Mouse (Mus musculus) urinary bladder, postnatal 36 days (tissue): ENCODE results near the gene Rnf43.

Source experiments
- DNase-seq, 2 experiments: peaks; one replicate each; pipeline ENCODE4 v3.0.0; 2022; ENCODE audit warnings: low spot score in 2 of 2, mixed read lengths in 1 of 2

The Rnf43 gene

DNA sequence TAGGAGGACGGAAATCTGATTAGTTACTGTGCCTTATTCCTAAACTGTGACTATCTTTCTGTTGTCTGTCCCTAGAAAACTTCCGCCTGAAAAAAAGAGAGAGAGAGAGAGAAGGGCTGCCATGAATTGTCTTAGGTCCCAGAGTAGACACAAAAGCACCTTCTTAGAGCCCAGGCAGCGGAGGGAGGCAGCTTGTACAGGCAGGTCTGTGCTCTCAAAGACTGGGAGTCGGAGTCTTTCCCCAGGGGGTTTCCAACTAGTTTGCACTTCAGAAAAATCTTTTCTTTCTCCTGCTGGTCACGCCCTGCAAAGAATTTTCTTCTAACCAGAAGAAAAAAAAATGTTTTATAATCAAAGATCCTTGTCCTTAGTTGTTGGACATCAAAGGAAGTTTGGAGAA is 15.2 kb downstream of the Rnf43 start:
- DNase-seq = no peak

DNA sequence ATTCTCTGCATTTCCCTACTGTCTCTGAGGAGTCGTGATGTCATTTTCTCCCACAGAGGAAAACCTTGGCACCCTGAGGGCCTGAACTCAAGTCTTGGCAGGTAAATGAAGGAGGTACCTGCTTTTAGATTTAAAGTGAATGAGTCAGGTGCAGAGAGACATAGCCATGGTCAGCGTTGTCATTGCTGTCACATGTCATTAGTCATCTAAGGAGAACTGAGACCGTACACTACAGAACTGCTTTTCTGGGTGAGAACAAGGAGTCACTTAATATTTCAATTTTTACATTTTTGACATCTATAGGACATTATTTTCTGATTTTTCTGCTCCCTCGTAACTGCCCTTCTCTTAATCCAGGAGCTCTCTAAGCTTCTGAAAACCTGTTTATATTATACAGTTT is 16.0 kb downstream of the Rnf43 start:
- no peak for DNase-seq

DNA sequence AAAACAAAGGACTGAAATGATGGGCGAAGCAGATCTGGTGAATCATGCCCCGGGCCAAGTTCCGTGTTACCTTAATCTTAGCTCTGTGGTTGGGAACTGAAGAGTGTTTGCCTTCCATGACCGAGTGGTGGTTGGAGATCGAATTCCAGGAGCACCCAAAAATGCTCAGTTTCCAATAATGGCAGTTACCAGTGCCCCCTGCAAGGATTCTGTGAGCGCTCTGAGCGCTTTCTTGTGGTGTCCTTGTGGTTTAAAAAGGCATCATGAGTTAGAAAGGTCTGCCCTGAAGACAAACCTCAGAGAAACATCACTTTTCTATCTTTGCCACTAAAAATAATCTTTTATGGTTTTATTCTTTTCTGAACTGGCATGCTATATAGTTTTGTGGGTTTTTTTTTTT is 16.5 kb downstream of the Rnf43 start:
- DNase-seq = no peak

DNA sequence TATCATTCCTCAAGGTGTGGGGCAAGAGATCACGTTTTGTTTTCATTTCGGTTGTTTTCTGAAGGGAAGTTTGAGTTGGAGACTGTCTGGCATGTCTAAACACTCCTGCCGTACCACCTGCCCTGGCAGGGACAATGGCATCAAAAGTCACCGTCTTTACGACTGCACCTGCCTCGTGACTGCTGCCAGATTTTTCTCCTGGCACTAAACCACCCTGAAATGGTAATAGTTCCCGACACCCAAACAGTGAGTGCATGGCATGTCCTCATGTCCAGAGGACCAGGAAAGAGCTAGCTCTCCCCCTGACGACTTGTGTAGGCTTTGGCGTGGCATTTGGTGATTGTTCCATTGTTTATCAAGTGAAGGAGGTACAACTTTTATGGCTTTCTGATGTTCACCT is 18.3 kb downstream of the Rnf43 start:
- DNase-seq = no peak

DNA sequence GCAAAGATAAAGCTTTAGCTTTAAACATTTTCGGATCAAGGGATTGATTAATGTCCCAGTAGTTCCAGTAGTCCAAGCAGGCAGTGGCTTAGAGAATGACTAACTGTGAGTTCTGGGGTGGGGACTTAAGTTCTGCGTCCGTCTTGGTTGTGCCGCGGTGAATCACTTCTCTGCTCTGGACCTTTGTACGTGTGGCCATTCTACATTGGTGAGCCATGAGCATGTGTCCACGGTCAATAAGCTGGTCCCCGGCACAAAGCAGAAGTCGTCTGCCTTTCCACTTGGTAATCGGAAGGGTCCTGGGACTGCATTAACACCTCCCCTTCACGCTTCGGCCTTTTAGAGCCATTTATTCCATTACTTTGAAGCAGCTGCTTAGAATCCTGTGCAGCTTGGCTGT is 19.6 kb downstream of the Rnf43 start:
- no peak for DNase-seq

DNA sequence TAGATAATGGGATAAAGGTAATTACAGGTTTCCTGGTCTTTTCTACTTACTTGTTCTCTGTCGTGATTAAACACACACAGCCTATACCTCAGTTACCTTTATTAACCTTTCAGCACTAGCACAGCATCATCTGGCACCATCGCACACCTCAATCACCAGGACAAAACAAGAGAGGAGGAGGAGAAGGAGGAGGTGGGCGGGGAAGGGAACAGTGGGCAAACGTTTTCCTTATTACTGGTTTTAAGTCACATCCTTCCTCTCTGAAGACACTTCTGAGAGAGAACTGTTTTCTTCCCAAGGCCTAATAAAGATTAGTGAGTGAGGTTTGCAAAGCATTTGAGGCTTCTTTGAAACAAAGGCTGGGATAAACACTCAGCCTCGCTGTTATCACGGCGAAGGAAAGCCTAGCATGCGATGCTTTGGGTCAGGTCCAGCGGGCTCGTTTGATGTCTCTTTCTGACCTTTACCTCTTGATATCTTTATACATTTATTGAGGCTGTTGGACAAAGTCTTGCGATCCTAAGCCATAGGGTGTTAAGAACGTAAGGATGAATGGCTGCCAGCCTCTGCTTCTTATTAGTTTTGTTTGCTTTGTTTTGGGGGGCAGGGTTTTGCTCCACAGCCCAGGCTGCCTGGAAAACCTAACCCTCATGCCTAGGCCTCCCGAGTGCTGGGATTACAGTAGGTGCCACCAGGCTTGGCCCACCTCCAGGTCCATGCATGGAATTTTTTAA is 20.5 kb downstream of the Rnf43 start:
- DNase-seq = no peak

DNA sequence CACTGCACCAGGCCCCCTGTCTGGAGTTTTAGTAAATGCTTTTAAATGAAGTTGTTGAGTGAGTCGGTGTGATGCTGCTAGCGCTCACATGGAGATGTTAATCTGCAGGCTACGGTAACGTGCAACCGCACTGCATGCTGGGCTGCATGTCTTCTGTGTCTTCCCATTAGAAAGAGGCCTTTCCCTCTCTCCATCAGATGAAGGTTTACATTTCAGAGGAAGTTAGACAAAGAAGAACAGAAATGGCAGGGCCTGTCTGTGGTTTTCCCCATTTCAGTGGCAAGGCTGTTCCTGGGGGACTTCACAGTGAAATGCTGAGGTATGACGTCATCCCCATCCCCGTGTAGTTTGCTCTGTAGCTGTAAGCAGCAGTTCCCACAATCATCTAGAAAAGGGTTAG is 23.9 kb downstream of the Rnf43 start:
- no peak for DNase-seq

DNA sequence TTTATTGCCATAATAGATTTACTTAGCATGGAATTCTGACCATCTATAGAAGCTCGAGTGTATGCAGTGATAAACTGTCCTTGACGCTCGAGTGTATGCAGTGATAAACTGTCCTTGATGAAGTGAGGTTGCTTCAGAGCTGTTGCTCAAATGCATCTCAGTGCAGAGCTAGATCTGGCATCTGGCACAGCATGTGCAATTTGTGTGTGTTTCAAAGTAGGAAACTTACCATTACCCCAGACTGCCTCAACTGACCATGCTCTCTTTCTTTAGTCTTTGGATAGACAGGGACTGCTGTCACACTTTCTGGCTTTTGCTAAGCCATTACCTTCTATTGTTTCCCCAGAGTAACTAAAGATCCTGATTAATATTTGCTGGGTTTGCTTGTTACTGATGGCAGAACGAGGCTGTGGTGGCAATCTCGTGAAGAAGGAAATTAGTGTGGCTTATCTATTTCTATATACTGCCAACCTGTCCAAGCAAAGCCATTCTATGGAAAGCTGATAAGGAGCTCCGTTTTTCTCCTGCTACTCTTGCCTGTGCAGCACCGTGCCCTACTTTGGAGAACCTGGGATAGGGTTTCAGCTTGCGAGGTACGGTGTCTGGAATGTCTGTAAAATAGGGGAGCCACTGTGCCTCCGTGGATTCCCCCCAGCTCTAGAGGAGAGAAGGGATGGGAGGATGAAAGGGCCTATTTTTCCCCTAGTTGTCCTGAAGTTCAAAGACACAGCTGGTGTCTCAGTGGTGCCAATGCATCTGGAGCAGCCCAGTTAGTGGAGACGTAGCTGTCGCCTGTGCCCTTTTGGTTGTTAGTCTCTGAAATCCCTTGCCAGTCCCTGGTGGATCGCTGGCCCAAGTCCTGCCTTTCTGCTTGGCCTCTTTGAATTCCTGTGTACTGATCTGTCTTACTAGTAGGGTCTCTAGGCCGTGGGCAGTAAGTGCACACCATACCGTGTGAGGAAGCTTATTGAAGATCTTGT is 25.0 kb downstream of the Rnf43 start:
- DNase-seq = no peak

DNA sequence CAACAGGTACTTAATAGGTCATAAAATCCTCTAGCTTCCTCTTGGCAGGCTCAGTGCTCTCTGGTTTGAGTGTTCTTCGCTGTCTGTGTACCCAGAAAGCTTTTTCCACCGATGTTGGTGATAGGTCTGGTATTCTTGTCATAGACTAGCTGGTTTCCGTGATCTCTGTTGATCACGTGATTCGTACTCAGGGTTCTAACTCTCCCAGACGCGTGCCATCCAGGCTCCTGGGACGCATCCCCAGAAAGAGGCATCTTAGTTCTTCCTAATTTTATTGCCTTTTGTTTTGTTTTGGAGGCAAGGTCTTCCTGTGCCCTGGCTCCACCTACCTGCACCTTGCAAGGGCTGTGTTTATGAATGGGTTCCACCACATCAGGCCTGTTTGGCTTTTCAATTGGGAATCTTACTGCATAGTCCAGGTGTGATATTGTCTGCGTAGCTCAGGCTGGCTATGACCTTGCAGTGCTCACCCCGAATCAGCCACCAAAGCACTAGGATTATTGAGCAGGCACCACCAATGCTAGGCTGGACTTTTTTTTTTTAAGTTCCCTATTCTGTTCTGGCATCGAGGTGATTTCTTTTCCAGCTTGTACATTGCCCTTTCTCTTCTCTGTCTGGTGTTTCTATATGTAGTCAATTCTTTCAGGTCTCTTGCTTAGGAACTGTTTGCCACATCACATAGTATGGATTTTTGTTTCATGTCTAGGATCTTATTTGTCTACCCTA is 26.1 kb downstream of the Rnf43 start:
- DNase-seq = no peak

DNA sequence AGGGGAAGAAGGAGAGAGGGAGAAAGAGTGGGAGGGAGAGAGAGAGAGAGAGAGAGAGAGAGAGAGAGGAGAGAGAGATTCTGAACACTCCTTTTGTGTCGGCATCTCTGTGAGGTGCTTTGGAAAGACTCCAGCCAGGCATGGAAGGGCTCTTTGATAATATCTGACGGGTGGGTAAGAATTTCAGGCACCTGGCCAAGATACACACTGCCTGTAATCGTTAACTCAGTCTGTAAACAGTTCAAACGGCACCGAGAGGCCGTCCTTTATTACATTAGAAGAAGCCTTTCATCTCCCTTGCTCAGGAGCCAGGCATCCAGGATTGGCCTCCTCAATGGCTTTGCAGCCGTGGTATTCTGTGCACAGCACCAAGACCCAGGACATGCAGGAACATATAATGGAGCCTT is 26.9 kb downstream of the Rnf43 start:
- DNase-seq = peak; percentile 71 to 73

DNA sequence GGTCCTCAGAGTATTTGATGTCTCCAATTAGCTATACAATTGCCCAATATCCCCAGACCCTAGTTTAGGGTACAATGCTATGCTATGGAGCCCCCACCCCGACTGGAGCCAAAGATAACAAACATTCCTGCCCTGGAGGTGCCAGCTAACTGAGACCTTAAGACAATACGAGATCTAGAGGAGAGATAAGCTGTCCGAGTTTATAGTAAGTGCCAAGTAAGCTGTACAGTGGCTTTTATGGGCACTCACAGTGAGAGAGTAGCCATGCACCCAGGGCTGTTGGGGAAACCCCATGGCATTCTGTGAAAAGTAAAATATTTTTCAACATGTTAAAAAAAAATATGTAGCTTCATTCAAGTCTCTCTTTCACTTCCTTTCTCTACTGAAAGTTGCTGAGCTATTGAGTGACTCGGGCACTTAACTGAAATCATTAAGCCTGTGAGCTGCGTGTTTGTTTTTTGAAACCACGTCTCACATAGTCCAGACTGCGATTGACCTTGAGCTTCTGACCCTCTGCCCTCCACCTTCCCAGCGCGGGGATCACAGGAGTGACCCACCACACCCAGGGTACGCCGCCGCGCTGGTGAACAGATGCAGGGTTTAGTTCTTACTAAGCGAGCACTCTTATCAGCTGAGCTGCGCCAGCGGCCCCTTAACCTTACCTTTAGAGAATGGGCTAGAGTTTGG is 27.7 kb downstream of the Rnf43 start:
- no peak for DNase-seq

DNA sequence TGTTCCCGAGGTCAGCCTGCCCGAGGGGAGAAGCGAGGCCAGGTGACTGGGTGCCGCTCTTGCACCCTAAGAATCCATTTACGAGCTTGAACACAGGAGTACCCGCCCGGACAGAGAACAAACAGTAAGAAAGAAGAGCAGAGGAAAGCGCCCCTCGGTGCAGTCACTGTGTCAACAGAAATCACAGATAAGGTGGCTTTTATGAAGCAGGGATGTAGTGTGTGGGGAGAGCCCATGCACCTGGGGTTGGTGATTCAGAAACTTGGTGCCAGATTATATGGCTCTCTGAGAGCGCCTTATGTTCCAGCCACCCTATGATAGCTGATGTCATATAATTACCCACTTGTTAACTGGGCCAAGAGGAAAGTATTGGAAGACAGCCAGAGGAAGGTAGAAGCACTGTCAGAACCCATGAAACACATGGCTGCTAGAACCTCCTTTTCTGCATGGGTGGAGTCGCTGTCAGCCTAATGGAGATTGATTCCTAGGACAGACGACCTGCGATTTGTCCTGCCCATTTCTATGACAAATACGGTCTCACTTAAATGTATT is 34.7 kb downstream of the Rnf43 start:
- peak in 1 of 2 experiments; percentile 9 for DNase-seq

DNA sequence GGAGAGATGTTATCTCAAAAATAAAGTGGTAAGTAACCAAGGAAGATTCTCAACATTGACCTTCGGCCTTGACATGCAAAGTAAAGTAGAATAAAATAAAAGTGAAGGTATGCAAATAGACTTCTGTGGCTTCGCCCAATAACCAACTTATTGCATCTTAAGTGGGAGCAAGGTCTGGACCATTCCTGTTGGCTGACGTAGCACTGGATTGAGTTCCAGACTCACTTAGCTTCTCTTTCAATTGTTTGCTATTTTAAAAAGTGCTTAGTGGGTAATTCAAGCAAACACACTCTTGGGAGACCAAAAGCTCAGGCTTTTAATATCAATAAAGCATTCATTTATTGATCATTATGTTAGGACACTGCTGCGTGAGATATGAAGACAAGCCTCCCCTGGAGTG is 35.6 kb downstream of the Rnf43 start:
- DNase-seq = no peak

DNA sequence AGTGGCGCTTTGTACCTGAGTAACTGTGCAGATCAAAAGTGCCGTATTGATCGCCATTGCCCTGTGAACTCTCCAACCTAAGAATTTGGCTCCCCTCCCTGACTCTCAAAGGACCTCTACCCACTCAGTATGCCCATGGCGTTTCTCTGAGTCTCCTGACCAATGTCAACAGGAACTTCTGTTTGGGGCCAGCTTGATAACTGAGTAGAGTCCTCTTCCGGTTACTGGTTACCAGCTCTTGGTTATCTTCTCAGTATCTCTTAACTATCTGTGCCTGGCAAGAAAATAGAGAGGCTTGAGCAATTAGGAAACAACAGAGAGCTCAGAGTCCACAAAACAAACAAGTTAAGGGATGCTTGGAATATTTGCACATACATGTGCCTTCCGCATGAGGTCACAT is 38.6 kb downstream of the Rnf43 start:
- no peak for DNase-seq

DNA sequence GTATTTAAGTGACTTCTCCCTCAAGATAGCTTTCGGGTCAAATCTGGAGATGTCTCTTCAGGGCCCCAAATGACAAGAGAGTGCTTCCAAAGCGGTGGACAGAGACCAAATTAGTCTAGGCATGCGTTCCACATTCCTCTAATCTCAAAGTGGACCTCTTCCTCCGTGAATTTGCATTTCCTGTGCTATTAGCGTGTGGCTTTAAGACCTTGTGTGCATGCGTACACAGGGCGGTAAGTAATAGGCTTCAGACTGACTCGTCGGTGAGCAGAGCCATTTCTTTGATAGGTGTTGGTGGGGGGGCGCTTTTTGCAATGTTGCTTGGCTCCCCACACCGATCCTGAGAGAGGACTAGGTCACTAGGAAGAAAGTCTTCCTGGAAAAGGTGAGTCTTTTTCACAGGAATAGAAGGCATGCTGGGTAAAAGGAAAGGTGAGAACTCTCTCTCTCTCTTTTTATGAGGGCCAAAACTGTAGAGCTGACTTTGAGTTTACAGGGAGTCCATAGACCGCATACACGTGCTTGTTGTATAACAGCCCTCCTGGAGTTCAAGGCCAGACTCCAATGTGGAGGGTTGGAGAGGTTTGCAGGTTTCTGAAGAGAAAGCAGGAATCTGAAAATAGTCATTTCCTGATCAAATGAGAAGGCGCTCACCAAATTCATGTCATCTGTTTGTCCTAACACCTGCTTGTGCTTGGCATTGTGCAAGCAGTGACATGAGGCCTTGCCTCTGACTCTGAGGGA is 39.5 kb downstream of the Rnf43 start:
- no peak for DNase-seq

DNA sequence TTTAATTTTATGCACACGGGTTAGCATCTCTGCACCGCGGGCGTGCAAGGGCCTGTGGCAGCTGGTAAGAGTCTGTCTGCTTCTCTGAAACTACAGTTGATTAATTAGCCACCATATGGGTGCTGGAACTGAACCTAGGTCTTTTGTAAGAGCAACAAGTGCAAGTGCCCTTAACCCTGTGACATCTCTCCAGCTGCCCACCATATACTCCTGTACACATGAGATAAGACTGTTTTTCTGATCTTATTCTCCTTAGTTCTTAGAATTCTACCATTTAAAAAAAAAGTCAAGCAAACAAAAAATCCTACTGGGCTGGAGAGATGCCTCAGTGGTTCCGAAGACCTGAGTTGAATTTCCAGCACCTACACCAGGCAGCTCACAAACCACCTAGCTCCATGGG is 41.1 kb downstream of the Rnf43 start:
- no peak for DNase-seq

DNA sequence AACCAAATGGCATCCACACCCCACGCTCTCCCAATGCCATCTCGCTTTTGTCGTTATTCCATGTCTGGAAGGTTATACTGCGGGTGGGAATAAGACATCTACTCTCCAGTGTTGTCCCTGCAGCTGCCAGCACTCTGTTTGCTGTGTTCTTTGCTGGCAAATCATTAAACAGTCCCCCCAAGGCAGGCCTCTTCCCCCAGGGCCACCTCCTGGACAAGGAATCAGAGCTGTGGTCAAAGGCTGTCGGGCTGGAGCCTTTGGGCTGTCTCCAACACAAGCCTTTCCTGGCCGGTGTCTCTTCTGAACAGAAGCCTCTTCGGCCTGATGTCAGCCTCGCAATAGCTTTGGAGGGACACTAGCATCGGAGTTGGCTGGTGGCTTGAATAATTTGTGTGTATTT is 41.8 kb downstream of the Rnf43 start:
- DNase-seq = no peak

DNA sequence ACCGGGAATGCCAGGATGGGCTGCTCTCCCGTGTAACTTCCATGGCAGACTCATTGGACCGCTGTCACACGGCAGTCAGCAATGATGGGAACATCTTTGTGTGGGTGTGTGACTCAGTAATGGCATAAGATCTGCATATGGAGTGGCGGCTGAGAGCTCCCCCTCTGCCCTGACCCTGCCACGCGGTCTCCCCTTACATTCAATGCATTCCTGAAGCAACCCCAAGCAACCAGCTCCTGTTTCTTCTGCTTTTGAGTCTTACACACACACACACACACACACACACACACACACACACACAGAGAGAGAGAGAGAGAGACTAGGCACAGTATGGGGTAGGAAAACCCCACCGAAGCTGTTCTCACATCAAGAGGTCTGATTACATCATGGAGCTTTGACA is 45.0 kb downstream of the Rnf43 start:
- no peak for DNase-seq

DNA sequence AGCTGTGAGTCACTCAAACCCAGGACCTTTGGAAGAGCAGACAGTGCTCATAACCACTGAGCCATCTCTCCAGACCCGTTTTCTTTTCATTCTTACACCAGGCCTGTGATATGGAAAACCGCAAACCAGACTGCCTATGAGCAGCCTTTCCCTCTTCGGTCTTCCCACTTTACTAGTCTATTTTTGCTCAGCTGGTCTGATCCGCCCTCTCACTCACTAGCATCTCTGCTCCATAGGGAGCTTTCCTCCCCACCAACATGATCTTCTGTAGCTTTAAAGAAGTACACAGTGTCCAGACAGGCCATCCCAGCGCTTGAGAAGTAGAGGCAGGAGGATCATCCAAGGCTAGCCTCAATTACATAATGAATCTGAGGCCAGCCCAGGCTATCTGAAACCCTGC is 46.5 kb downstream of the Rnf43 start:
- no peak for DNase-seq

DNA sequence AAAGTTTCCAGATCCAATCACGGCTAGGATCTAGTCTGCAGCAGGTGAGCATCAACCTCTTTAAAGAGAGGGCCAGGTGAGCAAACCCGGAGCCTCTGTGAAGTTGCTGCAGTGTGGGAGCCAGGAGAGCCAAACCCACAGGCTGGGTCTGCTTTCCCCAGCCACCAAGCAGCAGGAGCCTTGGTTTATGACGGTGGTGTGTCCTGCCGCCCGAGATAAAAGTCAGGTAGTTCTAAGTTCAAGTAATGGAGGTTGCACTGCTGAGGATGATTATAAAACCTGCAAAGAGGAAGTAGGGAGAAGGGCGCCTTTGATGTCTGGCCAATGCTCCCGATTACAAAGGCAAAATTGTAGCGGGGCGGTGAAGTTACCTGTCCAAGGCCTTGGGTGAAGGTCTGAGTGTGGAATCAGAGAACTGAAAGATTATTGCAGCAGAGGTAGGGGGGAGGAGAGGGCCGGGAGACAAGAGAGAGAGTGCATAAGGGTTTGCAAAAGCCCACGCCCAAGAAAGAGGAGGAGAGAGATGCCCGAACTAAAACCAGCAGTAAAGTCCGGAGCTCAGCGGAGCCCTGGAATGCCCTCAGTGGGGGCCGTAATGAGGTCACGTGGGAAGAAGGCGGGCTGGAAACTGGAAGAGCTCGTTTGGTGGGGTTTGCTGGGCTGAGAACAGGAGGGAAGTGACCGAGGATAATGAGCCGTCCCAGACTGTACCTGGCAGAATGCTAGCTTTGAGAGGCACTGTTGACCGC is 47.2 kb downstream of the Rnf43 start:
- DNase-seq = peak; percentile 75 to 80
